Comparison of ENCODE assay signal across 16 mouse cellular contexts in genomic region chr5:134577534-134577933, GRCm38 (mm10). TPM values are rescaled to one million over a fixed set of nuclear protein-coding genes. Genes with fewer than 3 reads are reported as not detected.
"Had no signal": no experiment of that assay in that cellular context is flagged by ENCODE, and none has a peak within 500 bp of the region (broad histone marks: within the 10 kb centered on the region; RNA-seq: fewer than 3 reads in every experiment).

No protein-coding gene starts in this region.

- H3K9me3 ChIP-seq: intestine, embryonic 15.5 days; limb, embryonic 13.5 days; liver, embryonic 12.5 days; midbrain, embryonic 10.5 days; neural tube, embryonic 15.5 days had no signal

- H3K27me3 ChIP-seq: intestine, embryonic 15.5 days; limb, embryonic 13.5 days; liver, embryonic 12.5 days; neural tube, embryonic 15.5 days had no signal

- H3K4me3 ChIP-seq: intestine, embryonic 15.5 days; limb, embryonic 13.5 days; liver, embryonic 12.5 days; midbrain, embryonic 10.5 days; myocyte; neural tube, embryonic 15.5 days had no signal

- H3K4me2 ChIP-seq: intestine, embryonic 15.5 days; limb, embryonic 13.5 days; liver, embryonic 12.5 days; neural tube, embryonic 15.5 days had no signal

- ATAC-seq: intestine, embryonic 15.5 days; liver, embryonic 12.5 days had no signal

- H3K36me3 ChIP-seq: intestine, embryonic 15.5 days; limb, embryonic 13.5 days; liver, embryonic 12.5 days; midbrain, embryonic 10.5 days; neural tube, embryonic 15.5 days had no signal

- H3K27ac ChIP-seq: intestine, embryonic 15.5 days; limb, embryonic 13.5 days; liver, embryonic 12.5 days; midbrain, embryonic 10.5 days; neural tube, embryonic 15.5 days had no signal

- DNase-seq: kidney, adult 2 months; layer of hippocampus, postnatal 36 days; lung, postnatal 36 days; midbrain, embryonic 14.5 days; right cerebral cortex, postnatal 4 days; spleen, adult 18-20 months; thymus, postnatal 36 days had no signal

- H3K9ac ChIP-seq: intestine, embryonic 15.5 days; limb, embryonic 13.5 days; liver, embryonic 12.5 days; neural tube, embryonic 15.5 days had no signal

RNA-seq across cellular contexts. Expression of gene Syna, which starts 17.6 kb away (rescaled TPM):
- polyA plus RNA-seq: liver, embryonic 12.5 days; liver, embryonic 16.5 days; neural tube, embryonic 11.5 days; stomach, embryonic 14.5 days had no signal
